Comparison of ENCODE assay signal across 8 mouse cellular contexts in the genomic region with DNA sequence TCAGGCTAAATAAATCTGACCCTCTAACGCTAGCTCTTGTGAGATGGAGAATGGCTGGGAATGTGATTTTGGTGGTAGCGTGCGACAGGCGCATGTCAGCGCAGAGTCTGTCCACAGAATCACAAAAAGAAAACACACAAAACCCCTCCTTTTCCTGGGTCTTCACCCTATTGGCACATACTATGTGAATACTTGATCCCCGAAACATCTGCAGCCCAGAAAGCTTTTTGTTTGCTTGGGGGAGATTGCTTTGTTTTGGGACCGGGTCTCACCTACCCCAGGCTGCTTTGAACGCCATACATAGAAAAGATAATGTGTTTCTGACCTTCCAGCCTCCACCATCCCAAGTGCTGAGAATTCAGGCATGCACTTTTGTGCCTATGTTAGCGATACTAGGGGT. TPM values are rescaled to one million over a fixed set of nuclear protein-coding genes. Genes with fewer than 3 reads are reported as not detected.
DNase-seq lines count a peak whose midpoint lies in the region; ATAC-seq and TF ChIP-seq lines count a peak whose summit lies in the region.

No protein-coding gene starts in this region.

- no peak for TF ChIP-seq CTCF in layer of hippocampus, adult 2 months (conservative IDR thresholded peaks at IDR 0.05)

- peak overlapping the region; percentile 56 for H3K4me3 ChIP-seq in layer of hippocampus, adult 2 months
- peak overlapping the region; percentile 90 for H3K4me3 ChIP-seq in embryonic facial prominence, embryonic 13.5 days
- H3K4me3 ChIP-seq in intestine, embryonic 15.5 days (replicated peaks): peak overlapping the region; percentile 25
- H3K4me3 ChIP-seq in neural tube, embryonic 12.5 days: peak overlapping the region; percentile 25

- ATAC-seq in embryonic facial prominence, embryonic 13.5 days (ENCODE audit: insufficient number of reproducible peaks, insufficient read depth, low FRiP score, low TSS enrichment, low read depth): no peak
- no peak; the same call in 1 of the 2 replicates for ATAC-seq in intestine, embryonic 15.5 days
- ATAC-seq in neural tube, embryonic 12.5 days (ENCODE audit: low FRiP score, low read depth): no peak; the same call in 1 of the 2 replicates

- H3K36me3 ChIP-seq in embryonic facial prominence, embryonic 13.5 days: peaks cover 14% of the 10 kb centered on the region
- H3K36me3 ChIP-seq in intestine, embryonic 15.5 days: no peaks in the 10 kb centered on the region
- H3K36me3 ChIP-seq in neural tube, embryonic 12.5 days: 0 out of 2 replicates have a peak, but pooled peaks cover 2% of the 10 kb centered on the region

- no peaks in the 10 kb centered on the region for H3K27me3 ChIP-seq in embryonic facial prominence, embryonic 13.5 days
- H3K27me3 ChIP-seq in intestine, embryonic 15.5 days (replicated peaks): no peaks in the 10 kb centered on the region
- H3K27me3 ChIP-seq in neural tube, embryonic 12.5 days (replicated peaks): no peaks in the 10 kb centered on the region

- no peak for DNase-seq in layer of hippocampus, adult 2 months (ENCODE audit: low spot score in 2 of 2)
- no peak for DNase-seq in layer of hippocampus, adult 9-11 months
- no peak for DNase-seq in T-cell, adult 2 months (ENCODE audit: low spot score)
- DNase-seq in ovary, postnatal 10 days (ENCODE audit: low spot score): no peak
- no peak for DNase-seq in kidney, postnatal 36 days

- H3K9me3 ChIP-seq in embryonic facial prominence, embryonic 13.5 days: no peaks in the 10 kb centered on the region
- H3K9me3 ChIP-seq in intestine, embryonic 15.5 days: no peaks in the 10 kb centered on the region
- H3K9me3 ChIP-seq in neural tube, embryonic 12.5 days: no peaks in the 10 kb centered on the region

- peak overlapping the region; percentile 59 for H3K9ac ChIP-seq in embryonic facial prominence, embryonic 13.5 days
- H3K9ac ChIP-seq in intestine, embryonic 15.5 days: peak overlapping the region; percentile 41
- peak overlapping the region; percentile 10 for H3K9ac ChIP-seq in neural tube, embryonic 12.5 days

- peak overlapping the region; percentile 91 for H3K27ac ChIP-seq in layer of hippocampus, adult 2 months
- H3K27ac ChIP-seq in embryonic facial prominence, embryonic 13.5 days: peak overlapping the region; percentile 82
- H3K27ac ChIP-seq in intestine, embryonic 15.5 days: peak overlapping the region; percentile 66
- H3K27ac ChIP-seq in neural tube, embryonic 12.5 days: no peak overlapping the region

- peaks cover 22% of the 10 kb centered on the region for H3K4me1 ChIP-seq in embryonic facial prominence, embryonic 13.5 days
- H3K4me1 ChIP-seq in intestine, embryonic 15.5 days (replicated peaks): peaks cover 15% of the 10 kb centered on the region
- H3K4me1 ChIP-seq in neural tube, embryonic 12.5 days: peaks cover 22% of the 10 kb centered on the region

- H3K4me2 ChIP-seq in embryonic facial prominence, embryonic 13.5 days: peak overlapping the region; percentile 61
- peak overlapping the region; percentile 67 for H3K4me2 ChIP-seq in intestine, embryonic 15.5 days (replicated peaks)
- H3K4me2 ChIP-seq in neural tube, embryonic 12.5 days (replicated peaks): peak overlapping the region; percentile 85

- WGBS in embryonic facial prominence, embryonic 13.5 days: 53% methylated on average over 9 of the region's 9 CpGs
- 52% methylated on average over 9 of the region's 9 CpGs for WGBS in intestine, embryonic 15.5 days
- 62% methylated on average over 9 of the region's 9 CpGs for WGBS in neural tube, embryonic 12.5 days

RNA-seq across cellular contexts. Expression of a gene that starts 0.7 kb away (rescaled TPM):
- total RNA-seq in layer of hippocampus, adult 2 months (2021): 10 to 100 TPM; 69.3 to 72.9 TPM
- polyA plus RNA-seq in embryonic facial prominence, embryonic 13.5 days (2015; fragmentation: Nextera tagmentation; extraction: Ambion mirVana): 117 and 125 TPM in 2 replicates
- 90.7 and 97.1 TPM in 2 replicates for polyA plus RNA-seq in intestine, embryonic 15.5 days (2015; fragmentation: Nextera tagmentation; extraction: Ambion mirVana)
- polyA plus RNA-seq in neural tube, embryonic 12.5 days (2016; fragmentation: Nextera tagmentation; extraction: Ambion mirVana): 78.7 and 93.5 TPM in 2 replicates

Comparison
In these comparisons a context has a peak if more than half of its experiments do, and no peak if none do; other contexts are left out.
1. H3K4me3 ChIP-seq: peak in every context shown above with its lines; median percentile 90 in embryonic facial prominence, embryonic 13.5 days; 56 in layer of hippocampus, adult 2 months; 25 in intestine, embryonic 15.5 days; 25 in neural tube, embryonic 12.5 days.